Mouse (Mus musculus) left cerebral cortex, postnatal 10 days (tissue): Measurements from ENCODE around the gene Cenpm. TPM values are rescaled to one million over a fixed set of nuclear protein-coding genes. Genes with fewer than 3 reads are reported as not detected.
A peak's percentile ranks its signal among the peaks of the same experiment; 100 is the strongest.

Experiments
- microRNA-seq: library from miRNA; unstranded; fragments of <30 nt; microRNA quantifications from one replicate; pipeline ENCODE4 v1.2.0, GENCODE M21; 2022
- total RNA-seq, 2 experiments: library from RNA; stranded (reverse); gene quantifications; 2 replicates each; pipeline ENCODE4 v1.2.3; 2021

Cenpm gene
- total RNA-seq, 2 experiments from 2014 or later = 4.5 to 4.8 TPM

Small RNA genes within 50 kb of the gene (microRNA-seq; reads per million reads assigned to microRNA genes)
- 42.8 reads per million, percentile 49 among the genes with 10 or more reads in this experiment for gene Mir33

Other genes starting within 250 kb of the Cenpm start
- 10 to 100 TPM; 91.9 to 93.6 TPM for gene Desi1, start 210.9 kb downstream of the Cenpm start, total RNA-seq
- gene Snu13, start 197.2 kb downstream of the Cenpm start, total RNA-seq = 100 to 1,000 TPM; 101 to 109 TPM
- gene 4930407I10Rik, start 185.6 kb downstream of the Cenpm start, total RNA-seq = not detected
- under 1 TPM; 0.32 to 0.39 TPM for gene Mei1, start 174.8 kb downstream of the Cenpm start, total RNA-seq
- 10 to 100 TPM in 1 of 2 experiments, 1 to 10 TPM in 1; 7.4 to 10.2 TPM for gene Ccdc134, start 116.8 kb downstream of the Cenpm start, total RNA-seq
- 100 to 1,000 TPM; 202 to 204 TPM for gene Srebf2, start 97.6 kb downstream of the Cenpm start, total RNA-seq
- 1 to 10 TPM; 3.1 to 3.5 TPM for gene Shisa8, start 31.9 kb downstream of the Cenpm start, total RNA-seq
- gene Tnfrsf13c, start 20.4 kb downstream of the Cenpm start, total RNA-seq = under 1 TPM; 0.30 to 0.73 TPM
- 10 to 100 TPM; 83.1 to 87.6 TPM for gene 1500009C09Rik, start 7.6 kb upstream of the Cenpm start, total RNA-seq
- 100 to 1,000 TPM; 512 to 519 TPM for gene Sept3, start 30.1 kb upstream of the Cenpm start, total RNA-seq
- gene Wbp2nl, start 54.2 kb upstream of the Cenpm start, total RNA-seq = not detected
- 10 to 100 TPM; 34.5 to 41.0 TPM for gene Naga, start 94.2 kb upstream of the Cenpm start, total RNA-seq
- 1 to 10 TPM in 1 of 2 experiments, under 1 TPM in 1; 0.69 to 2.4 TPM for gene Pheta2, start 94.2 kb upstream of the Cenpm start, total RNA-seq
- 100 to 1,000 TPM; 130 to 139 TPM for gene Smdt1, start 94.2 kb upstream of the Cenpm start, total RNA-seq
- gene Ndufa6, start 109.6 kb upstream of the Cenpm start, total RNA-seq = 100 to 1,000 TPM; 167 to 200 TPM
- 10 to 100 TPM; 10.7 to 11.5 TPM for gene Cyp2d22, start 135.5 kb upstream of the Cenpm start, total RNA-seq
- not detected for gene Cyp2d11, start 149.3 kb upstream of the Cenpm start, total RNA-seq
- not detected for gene Cyp2d10, start 162.4 kb upstream of the Cenpm start, total RNA-seq
- not detected for gene Cyp2d9, start 188.7 kb upstream of the Cenpm start, total RNA-seq